Mouse (Mus musculus) embryo, embryonic 10 days (tissue): Measurements from ENCODE around the gene Tfpt.
A peak's percentile ranks its signal among the peaks of the same experiment; 100 is the strongest.

Experiments
- DNase-seq: peaks from one replicate; pipeline ENCODE4 v3.0.0-alpha.2; 2015; ENCODE audit warnings: low spot score

Tfpt gene

GRCm38 (mm10) chr7:3629543-3630477, at the start of gene Tfpt, which contains the start of gene Prpf31:
Gene Tfpt, minus strand, starts transcription at chr7:3629929.
Gene Prpf31, plus strand, starts transcription at chr7:3629985.
- DNase-seq = peak; percentile 97

GRCm38 (mm10) chr7:3677342-3677741, 47.6 kb upstream of the Tfpt start, which contains the start of gene Tmc4:
Gene Tmc4, minus strand, starts transcription at chr7:3677553.
- no peak for DNase-seq

GRCm38 (mm10) chr7:3676371-3676770, 46.6 kb upstream of the Tfpt start:
- no peak for DNase-seq

GRCm38 (mm10) chr7:3675228-3675548, 45.5 kb upstream of the Tfpt start:
- DNase-seq = no peak

- DNase-seq = peak; percentile 88
Observed at GRCm38 (mm10) chr7:3674507-3675227, 44.9 kb upstream of the Tfpt start.

- DNase-seq = peak; percentile 27
Observed at GRCm38 (mm10) chr7:3666921-3667391, 37.2 kb upstream of the Tfpt start.

GRCm38 (mm10) chr7:3665215-3666114, 35.7 kb upstream of the Tfpt start, which contains the start of gene Leng1:
Gene Leng1, minus strand, starts transcription at chr7:3665840.
- peak; percentile 98 for DNase-seq

- peak; percentile 33 for DNase-seq
Observed at GRCm38 (mm10) chr7:3664524-3665214, 34.9 kb upstream of the Tfpt start.

- DNase-seq = no peak
Observed at GRCm38 (mm10) chr7:3658578-3658977, 28.8 kb upstream of the Tfpt start.

GRCm38 (mm10) chr7:3656966-3657365, 27.2 kb upstream of the Tfpt start:
- no peak for DNase-seq

GRCm38 (mm10) chr7:3646641-3647040, 16.9 kb upstream of the Tfpt start:
- no peak for DNase-seq

GRCm38 (mm10) chr7:3646188-3646587, 16.5 kb upstream of the Tfpt start:
- DNase-seq = no peak

- DNase-seq = peak; percentile 42
Observed at GRCm38 (mm10) chr7:3645488-3646025, 15.8 kb upstream of the Tfpt start.

GRCm38 (mm10) chr7:3644672-3645487, 15.2 kb upstream of the Tfpt start, which contains the start of gene Cnot3:
Gene Cnot3, plus strand, starts transcription at chr7:3645268.
- DNase-seq = peak; percentile 99

- peak; percentile 16 for DNase-seq
Observed at GRCm38 (mm10) chr7:3644348-3644671, 14.6 kb upstream of the Tfpt start.

- DNase-seq = no peak
Observed at GRCm38 (mm10) chr7:3643843-3644242, 14.1 kb upstream of the Tfpt start.

GRCm38 (mm10) chr7:3643412-3643811, 13.7 kb upstream of the Tfpt start:
- no peak for DNase-seq

GRCm38 (mm10) chr7:3630478-3630815, 718 bp upstream of the Tfpt start:
- no peak for DNase-seq

GRCm38 (mm10) chr7:3629030-3629429, 699 bp downstream of the Tfpt start:
- no peak for DNase-seq
